In genomic region chr2:92272510-92272909, GRCm38 (mm10) we compare ENCODE assay signal across 21 mouse cellular contexts.
DNase-seq lines count a peak whose midpoint lies in the region; ATAC-seq and TF ChIP-seq lines count a peak whose summit lies in the region.
"Had no signal": no experiment of that assay in that cellular context is flagged by ENCODE, and none has a peak within 500 bp of the region (broad histone marks: within the 10 kb centered on the region; RNA-seq: fewer than 3 reads in every experiment).

No protein-coding gene starts in this region.

- TF ChIP-seq CTCF in gastrocnemius, adult 2 months (IDR thresholded peaks at IDR 0.05): no peak
- TF ChIP-seq CTCF in MEL (IDR thresholded peaks at IDR 0.05 in 2 of 3, conservative IDR thresholded peaks at IDR 0.05 in 1 of 3; ENCODE audit: control insufficient read depth in 1 of 3, insufficient read depth in 1 of 3, low read depth in 2 of 3, low read length in 3 of 3, poor library complexity in 1 of 3, severe bottlenecking in 1 of 3): no peak

- H3K27me3 ChIP-seq in midbrain, embryonic 11.5 days (ENCODE audit: control insufficient read depth, insufficient read depth, low read length): no peaks in the 10 kb centered on the region
- H3K27me3 ChIP-seq in midbrain, embryonic 15.5 days (replicated peaks): no peaks in the 10 kb centered on the region
- H3K27me3 ChIP-seq in MEL (ENCODE audit: control insufficient read depth in 1 of 2, insufficient read depth in 2 of 2, low read length in 2 of 2): no peaks in the 10 kb centered on the region
- H3K27me3 ChIP-seq: heart, embryonic 13.5 days; hindbrain, embryonic 12.5 days; limb, embryonic 13.5 days; lung, embryonic 15.5 days had no signal

- no peak overlapping the region for H3K9ac ChIP-seq in midbrain, embryonic 11.5 days (ENCODE audit: low read length)
- H3K9ac ChIP-seq in midbrain, embryonic 15.5 days: no peak overlapping the region
- H3K9ac ChIP-seq in MEL (ENCODE audit: control insufficient read depth, low read depth, low read length, poor library complexity, severe bottlenecking): no peak overlapping the region; the same call in 1 of the 2 replicates
- H3K9ac ChIP-seq: hindbrain, embryonic 12.5 days; limb, embryonic 13.5 days; liver, embryonic 14.5 days; lung, embryonic 15.5 days had no signal

- ATAC-seq in midbrain, embryonic 11.5 days (ENCODE audit: low FRiP score): no peak
- ATAC-seq in midbrain, embryonic 15.5 days (replicated peaks): no peak
- ATAC-seq: intestine, postnatal 0 days; midbrain, embryonic 16.5 days had no signal

- H3K4me3 ChIP-seq in gastrocnemius, adult 2 months: no peak overlapping the region
- H3K4me3 ChIP-seq in midbrain, embryonic 11.5 days (ENCODE audit: low read depth, low read length): no peak overlapping the region
- no peak overlapping the region for H3K4me3 ChIP-seq in midbrain, embryonic 15.5 days
- H3K4me3 ChIP-seq in MEL (ENCODE audit: control insufficient read depth in 1 of 2, insufficient read depth in 1 of 2, low read depth in 2 of 2, low read length in 2 of 2): peak overlapping the region in 1 of 2 experiments; percentile 77; a peak in 2 of 4 replicates
- H3K4me3 ChIP-seq: forebrain, embryonic 10.5 days; heart, adult 2 months; heart, embryonic 13.5 days; hindbrain, embryonic 12.5 days; limb, embryonic 13.5 days; lung, embryonic 15.5 days had no signal

- no peak for TF ChIP-seq RAD21 in MEL (IDR thresholded peaks at IDR 0.05; ENCODE audit: low read depth, low read length)

- H3K4me2 ChIP-seq in midbrain, embryonic 11.5 days: no peak overlapping the region
- no peak overlapping the region for H3K4me2 ChIP-seq in midbrain, embryonic 15.5 days
- H3K4me2 ChIP-seq: hindbrain, embryonic 12.5 days; limb, embryonic 13.5 days; lung, embryonic 15.5 days had no signal

- no peak; a peak in 1 of 4 replicates for TF ChIP-seq EP300 in MEL (IDR thresholded peaks at IDR 0.05; ENCODE audit: low read depth in 1 of 2, low read length in 2 of 2)

- H3K79me2 ChIP-seq in MEL (ENCODE audit: control insufficient read depth, insufficient read depth, low read length, poor library complexity): no peaks in the 10 kb centered on the region

- H3K27ac ChIP-seq in gastrocnemius, adult 2 months: 0 out of 2 replicates have a peak overlapping the region, but pooled peaks have one; percentile 9
- no peak overlapping the region for H3K27ac ChIP-seq in midbrain, embryonic 11.5 days (ENCODE audit: low read depth, low read length)
- H3K27ac ChIP-seq in midbrain, embryonic 15.5 days: no peak overlapping the region
- H3K27ac ChIP-seq in MEL (ENCODE audit: control insufficient read depth, low read depth, low read length): no peak overlapping the region
- H3K27ac ChIP-seq: forebrain, embryonic 10.5 days; heart, embryonic 13.5 days; hindbrain, embryonic 12.5 days; limb, embryonic 13.5 days; liver, embryonic 14.5 days; lung, embryonic 15.5 days had no signal

- no peaks in the 10 kb centered on the region; the same call in 1 of the 2 replicates for H3K36me3 ChIP-seq in midbrain, embryonic 11.5 days (ENCODE audit: control insufficient read depth, insufficient read depth, low read length)
- no peaks in the 10 kb centered on the region for H3K36me3 ChIP-seq in midbrain, embryonic 15.5 days (replicated peaks)
- H3K36me3 ChIP-seq in MEL (ENCODE audit: control insufficient read depth in 1 of 2, insufficient read depth in 2 of 2, low read length in 2 of 2): peaks cover 0 to 21% of the 10 kb centered on the region in 2 experiments; a peak in 2 of 4 replicates
- H3K36me3 ChIP-seq: lung, embryonic 15.5 days had no signal

- intact Hi-C loops in gastrocnemius, adult 2 months (cut with DNase I): no loop called here

- 61% methylated on average over 2 of the region's 2 CpGs for WGBS in midbrain, embryonic 11.5 days
- 60% methylated on average over 2 of the region's 2 CpGs for WGBS in midbrain, embryonic 15.5 days

- TF ChIP-seq POLR2A in MEL (IDR thresholded peaks at IDR 0.05; ENCODE audit: control insufficient read depth in 1 of 2, insufficient read depth in 1 of 2, low read depth in 1 of 2, low read length in 2 of 2, poor library complexity in 1 of 2): no peak

- no peak for DNase-seq in gastrocnemius, adult 2 months
- no peak for DNase-seq in gastrocnemius, postnatal 25 days
- peak; percentile 41 for DNase-seq in midbrain, embryonic 11.5 days (ENCODE audit: low spot score, missing footprints)
- DNase-seq in 416B (ENCODE audit: low read depth): peak; percentile 60
- peak; percentile 72 for DNase-seq in MEL (ENCODE audit: low read depth, low spot score)
- DNase-seq in adrenal gland, postnatal 36 days: no peak
- no peak for DNase-seq in frontal cortex, adult 2 months (ENCODE audit: extremely low spot score in 1 of 2, low spot score in 1 of 2)
- DNase-seq: adrenal gland, postnatal 14 days; cerebellum, adult 9-10 months; gastrocnemius, postnatal 10 days; heart, adult 2 months; lung, postnatal 4 days had no signal

- H3K4me1 ChIP-seq in midbrain, embryonic 11.5 days (ENCODE audit: control insufficient read depth, insufficient read depth, low read length): no peaks in the 10 kb centered on the region
- H3K4me1 ChIP-seq in midbrain, embryonic 15.5 days: no peaks in the 10 kb centered on the region; the same call in none of the 2 replicates
- H3K4me1 ChIP-seq in MEL (ENCODE audit: control insufficient read depth in 1 of 2, insufficient read depth in 2 of 2, low read length in 2 of 2): peaks cover 14 to 33% of the 10 kb centered on the region in 2 experiments; a peak in 3 of 4 replicates
- H3K4me1 ChIP-seq: forebrain, embryonic 10.5 days; hindbrain, embryonic 12.5 days had no signal

- no peaks in the 10 kb centered on the region for H3K9me3 ChIP-seq in midbrain, embryonic 11.5 days (ENCODE audit: control insufficient read depth, low read length)
- H3K9me3 ChIP-seq in midbrain, embryonic 15.5 days: no peaks in the 10 kb centered on the region
- H3K9me3 ChIP-seq in MEL (replicated peaks; ENCODE audit: insufficient read depth, low read length): no peaks in the 10 kb centered on the region
- H3K9me3 ChIP-seq: forebrain, embryonic 10.5 days; heart, embryonic 13.5 days; hindbrain, embryonic 12.5 days; limb, embryonic 13.5 days; lung, embryonic 15.5 days had no signal

TF ChIP-seq in MEL, 35 proteins besides CTCF, POLR2A, EP300 and RAD21:
- TF ChIP-seq TCF12 (IDR thresholded peaks at IDR 0.05; ENCODE audit: low read depth, low read length) (peak; percentile 51; the same call in 1 of the 2 replicates), KAT2A (conservative IDR thresholded peaks at IDR 0.05; ENCODE audit: low read depth, low read length) (no peak), ETS1 (IDR thresholded peaks at IDR 0.05; ENCODE audit: low read depth, low read length) (peak; percentile 78), MXI1 (IDR thresholded peaks at IDR 0.05; ENCODE audit: low read depth, low read length) (peak; percentile 29; the same call in 1 of the 2 replicates), SIN3A (IDR thresholded peaks at IDR 0.05; ENCODE audit: low read length) (no peak)

Comparison
In these comparisons a context has a peak if more than half of its experiments do, and no peak if none do; other contexts are left out.
1. DNase-seq: peak in midbrain, embryonic 11.5 days (single experiment), 416B (single experiment) and MEL (single experiment); none in gastrocnemius, adult 2 months (single experiment), gastrocnemius, postnatal 25 days (single experiment), adrenal gland, postnatal 36 days (0 of 2) and frontal cortex, adult 2 months (0 of 2).